Comparison of ENCODE assay signal across 8 mouse cellular contexts in the genomic region with DNA sequence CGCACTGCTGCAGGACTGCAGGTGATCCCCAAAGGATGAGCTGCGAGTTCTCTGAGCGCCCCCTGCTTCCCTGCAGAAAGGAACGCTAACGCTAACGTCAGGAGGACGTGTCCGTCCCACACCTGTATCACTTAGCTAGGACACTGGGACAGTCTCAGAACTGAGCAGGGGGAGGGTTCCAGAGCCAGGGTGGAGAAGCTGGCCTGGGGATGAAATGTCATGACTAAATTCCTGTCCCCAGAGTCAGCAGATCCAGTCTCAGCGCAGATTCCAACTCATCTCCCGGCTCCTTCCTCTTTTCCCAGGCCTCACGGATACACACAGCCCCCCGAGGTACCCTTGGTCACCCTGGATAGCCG. TPM values are rescaled to one million over a fixed set of nuclear protein-coding genes. Genes with fewer than 3 reads are reported as not detected.
A peak's percentile ranks its signal among the peaks of the same experiment; 100 is the strongest.
DNase-seq lines count a peak whose midpoint lies in the region; ATAC-seq and TF ChIP-seq lines count a peak whose summit lies in the region.

No protein-coding gene starts in this region.

- 0 out of 2 replicates have a peak overlapping the region, but pooled peaks have one; percentile 38 for H3K27ac ChIP-seq in heart, embryonic 11.5 days (ENCODE audit: low read depth, low read length)
- H3K27ac ChIP-seq in CH12.LX (ENCODE audit: insufficient read depth, low read depth) = no peak overlapping the region
- H3K27ac ChIP-seq in embryonic facial prominence, embryonic 14.5 days (replicated peaks; ENCODE audit: low read depth, low read length) = no peak overlapping the region; the same call in 1 of the 2 replicates
- H3K27ac ChIP-seq in intestine, embryonic 14.5 days (ENCODE audit: low read depth) = 0 out of 2 replicates have a peak overlapping the region, but pooled peaks have one; percentile 22
- H3K27ac ChIP-seq in midbrain, embryonic 14.5 days (replicated peaks; ENCODE audit: low read depth, low read length) = peak overlapping the region; percentile 72

- no peak for DNase-seq in heart, postnatal 14 days
- DNase-seq in CH12.LX (ENCODE audit: extremely low read depth) = no peak
- DNase-seq in embryonic facial prominence, embryonic 14.5 days (ENCODE audit: low spot score) = no peak
- DNase-seq in intestine, embryonic 14.5 days (ENCODE audit: low spot score) = peak; percentile 74
- peak; percentile 45 for DNase-seq in midbrain, embryonic 14.5 days
- no peak for DNase-seq in natural killer cell, adult 2 months (ENCODE audit: low spot score in 2 of 2)
- no peak for DNase-seq in ovary, postnatal 14 days (ENCODE audit: low spot score)

- 0 out of 2 replicates have a peak, but pooled peaks have one; percentile 8 for ATAC-seq in heart, embryonic 11.5 days (replicated peaks; ENCODE audit: insufficient number of reproducible peaks, low FRiP score, low TSS enrichment)
- no peak for ATAC-seq in embryonic facial prominence, embryonic 14.5 days (ENCODE audit: low read depth)
- ATAC-seq in intestine, embryonic 14.5 days (replicated peaks; ENCODE audit: low FRiP score, low TSS enrichment, low read depth) = no peak
- ATAC-seq in midbrain, embryonic 14.5 days (ENCODE audit: low FRiP score, low TSS enrichment) = no peak

- no peaks in the 10 kb centered on the region for H3K36me3 ChIP-seq in heart, embryonic 11.5 days (ENCODE audit: control insufficient read depth, insufficient read depth, low read length)
- peaks cover 0 to 7% of the 10 kb centered on the region in 2 experiments for H3K36me3 ChIP-seq in CH12.LX (replicated peaks in 1 of 2; ENCODE audit: control insufficient read depth in 1 of 2, insufficient read depth in 1 of 2, low read length in 1 of 2)
- H3K36me3 ChIP-seq in embryonic facial prominence, embryonic 14.5 days (ENCODE audit: control insufficient read depth, insufficient read depth, low read length) = peaks cover 3% of the 10 kb centered on the region; the same call in 1 of the 2 replicates
- no peaks in the 10 kb centered on the region; the same call in 1 of the 2 replicates for H3K36me3 ChIP-seq in intestine, embryonic 14.5 days (ENCODE audit: control insufficient read depth, insufficient read depth, low read length)
- peaks cover 4% of the 10 kb centered on the region for H3K36me3 ChIP-seq in midbrain, embryonic 14.5 days (ENCODE audit: control insufficient read depth, insufficient read depth, low read length)

- peak overlapping the region; percentile 62 for H3K4me3 ChIP-seq in heart, embryonic 11.5 days (ENCODE audit: low read depth, low read length)
- H3K4me3 ChIP-seq in CH12.LX (replicated peaks in 1 of 3; ENCODE audit: low read depth in 2 of 3, low read length in 2 of 3, poor library complexity in 1 of 3) = peak overlapping the region; percentile 61 to 74 (median 65)
- H3K4me3 ChIP-seq in embryonic facial prominence, embryonic 14.5 days (ENCODE audit: low read depth, low read length) = peak overlapping the region; percentile 69
- H3K4me3 ChIP-seq in intestine, embryonic 14.5 days (ENCODE audit: low read depth, low read length) = peak overlapping the region; percentile 68
- peak overlapping the region; percentile 64 for H3K4me3 ChIP-seq in midbrain, embryonic 14.5 days (replicated peaks; ENCODE audit: low read depth, low read length)

- no peaks in the 10 kb centered on the region for H3K79me2 ChIP-seq in CH12.LX (replicated peaks; ENCODE audit: control insufficient read depth, extremely low read depth, insufficient read depth, poor library complexity, severe bottlenecking)

- no peak for TF ChIP-seq CTCF in CH12.LX (conservative IDR thresholded peaks at IDR 0.05 in 1 of 2, IDR thresholded peaks at IDR 0.05 in 1 of 2; ENCODE audit: low read depth in 2 of 2, low read length in 2 of 2)

- peak overlapping the region; percentile 85 for H3K9ac ChIP-seq in heart, embryonic 11.5 days (ENCODE audit: low read depth, low read length)
- H3K9ac ChIP-seq in CH12.LX (ENCODE audit: insufficient read depth, low read depth) = peak overlapping the region; percentile 42
- peak overlapping the region; percentile 87 for H3K9ac ChIP-seq in embryonic facial prominence, embryonic 14.5 days (ENCODE audit: low read depth, low read length)
- peak overlapping the region; percentile 79 for H3K9ac ChIP-seq in intestine, embryonic 14.5 days (ENCODE audit: low read length)
- H3K9ac ChIP-seq in midbrain, embryonic 14.5 days (replicated peaks; ENCODE audit: low read length) = peak overlapping the region; percentile 82

- dilution Hi-C loops in CH12.LX (cut with MboI; ENCODE audit: extremely low pct_ligation_motif_present, extremely low pct_unique_long_range_greater_than_20kb, low sequenced_read_pairs) = no loop called here

- no peaks in the 10 kb centered on the region for H3K9me3 ChIP-seq in heart, embryonic 11.5 days (replicated peaks; ENCODE audit: control insufficient read depth, low read length)
- no peaks in the 10 kb centered on the region for H3K9me3 ChIP-seq in CH12.LX (replicated peaks; ENCODE audit: low read length)
- no peaks in the 10 kb centered on the region for H3K9me3 ChIP-seq in embryonic facial prominence, embryonic 14.5 days (ENCODE audit: control insufficient read depth, low read length)
- no peaks in the 10 kb centered on the region for H3K9me3 ChIP-seq in intestine, embryonic 14.5 days (ENCODE audit: control insufficient read depth, low read length)
- no peaks in the 10 kb centered on the region for H3K9me3 ChIP-seq in midbrain, embryonic 14.5 days (ENCODE audit: control insufficient read depth, low read length)

- WGBS in heart, embryonic 11.5 days (ENCODE audit: insufficient replicate concordance) = 11% methylated on average over 13 of the region's 13 CpGs
- 10% methylated on average over 13 of the region's 13 CpGs for WGBS in embryonic facial prominence, embryonic 14.5 days
- 9% methylated on average over 13 of the region's 13 CpGs for WGBS in intestine, embryonic 14.5 days
- 10% methylated on average over 13 of the region's 13 CpGs for WGBS in midbrain, embryonic 14.5 days

- intact Hi-C loops in heart, postnatal 14 days (cut with DNase I) = loop anchor here (2.0 kb wide), 2 partner anchors 20 to 46 kb away; partner anchors contain the start of genes 4833439L19Rik, Higd2a and Nop16

- TF ChIP-seq RAD21 in CH12.LX (IDR thresholded peaks at IDR 0.05; ENCODE audit: low read depth, low read length) = no peak

- no peak for TF ChIP-seq POLR2A in CH12.LX (IDR thresholded peaks at IDR 0.05; ENCODE audit: low read depth, low read length)

- H3K27me3 ChIP-seq in heart, embryonic 11.5 days (ENCODE audit: control insufficient read depth, insufficient read depth, low read length) = no peaks in the 10 kb centered on the region
- H3K27me3 ChIP-seq in CH12.LX (replicated peaks) = no peaks in the 10 kb centered on the region
- no peaks in the 10 kb centered on the region for H3K27me3 ChIP-seq in embryonic facial prominence, embryonic 14.5 days (replicated peaks; ENCODE audit: control insufficient read depth, insufficient read depth, low read length)
- H3K27me3 ChIP-seq in intestine, embryonic 14.5 days (replicated peaks; ENCODE audit: control insufficient read depth, insufficient read depth, low read length) = no peaks in the 10 kb centered on the region
- H3K27me3 ChIP-seq in midbrain, embryonic 14.5 days (ENCODE audit: control insufficient read depth, insufficient read depth, low read length) = no peaks in the 10 kb centered on the region

- H3K4me2 ChIP-seq in heart, embryonic 11.5 days = peak overlapping the region; percentile 99
- H3K4me2 ChIP-seq in CH12.LX (ENCODE audit: insufficient read depth, low read depth, poor library complexity, severe bottlenecking) = peak overlapping the region; percentile 48
- H3K4me2 ChIP-seq in embryonic facial prominence, embryonic 14.5 days (ENCODE audit: low read depth, low read length) = peak overlapping the region; percentile 95
- H3K4me2 ChIP-seq in intestine, embryonic 14.5 days (ENCODE audit: low read length) = peak overlapping the region; percentile 91
- H3K4me2 ChIP-seq in midbrain, embryonic 14.5 days (ENCODE audit: low read length) = peak overlapping the region; percentile 85

- TF ChIP-seq EP300 in CH12.LX (IDR thresholded peaks at IDR 0.05; ENCODE audit: low read length) = no peak

- in situ Hi-C loops in CH12.LX (cut with MboI; ENCODE audit: low pct_ligation_motif_present, low pct_unique_long_range_greater_than_20kb, low sequenced_read_pairs) = no loop called here

- H3K4me1 ChIP-seq in heart, embryonic 11.5 days (ENCODE audit: control insufficient read depth, insufficient read depth, low read length) = peaks cover 13% of the 10 kb centered on the region
- peaks cover 0 to 10% of the 10 kb centered on the region in 2 experiments; a peak in 2 of 4 replicates for H3K4me1 ChIP-seq in CH12.LX (ENCODE audit: control insufficient read depth in 1 of 2, insufficient read depth in 2 of 2)
- peaks cover 4% of the 10 kb centered on the region for H3K4me1 ChIP-seq in embryonic facial prominence, embryonic 14.5 days (ENCODE audit: control insufficient read depth, insufficient read depth, low read length)
- H3K4me1 ChIP-seq in intestine, embryonic 14.5 days (replicated peaks; ENCODE audit: control insufficient read depth, insufficient read depth, low read length) = peaks cover 7% of the 10 kb centered on the region; the same call in 1 of the 2 replicates
- H3K4me1 ChIP-seq in midbrain, embryonic 14.5 days (ENCODE audit: control insufficient read depth, insufficient read depth, low read length) = peaks cover 19% of the 10 kb centered on the region

RNA-seq across cellular contexts. Expression of gene Cltb, which starts 0.6 kb away (rescaled TPM):
- 38.6 and 39.5 TPM in 2 replicates for polyA plus RNA-seq in heart, embryonic 11.5 days (2014; fragmentation: Nextera tagmentation; extraction: Ambion mirVana)
- 10 to 100 TPM; 91.8 to 93.1 TPM for total RNA-seq in heart, postnatal 14 days (2021)
- 17.9 and 18.9 TPM in 2 replicates for total RNA-seq in CH12.LX (2012; rRNA removed)
- 9.2 and 10.2 TPM in 2 replicates for total RNA-seq in CH12.LX (2014; rRNA removed)
- polyA plus RNA-seq in CH12.LX (2012; ENCODE audit: insufficient read length, low read depth) = 19.5 and 27.2 TPM in 2 replicates
- 40.2 and 48.1 TPM in 2 replicates for polyA plus RNA-seq in embryonic facial prominence, embryonic 14.5 days (2014; fragmentation: Nextera tagmentation; extraction: Ambion mirVana)
- 43.6 and 49.6 TPM in 2 replicates for polyA plus RNA-seq in intestine, embryonic 14.5 days (2014; fragmentation: Nextera tagmentation; extraction: Ambion mirVana)
- polyA plus RNA-seq in midbrain, embryonic 14.5 days (2014; fragmentation: Nextera tagmentation; extraction: Ambion mirVana) = 127 and 188 TPM in 2 replicates

RNA-seq across cellular contexts. Expression of gene Faf2, which starts 11.0 kb away (rescaled TPM):
- polyA plus RNA-seq in heart, embryonic 11.5 days (2014; fragmentation: Nextera tagmentation; extraction: Ambion mirVana) = 61.1 and 73.8 TPM in 2 replicates
- total RNA-seq in heart, postnatal 14 days (2021) = 10 to 100 TPM; 29.7 to 31.4 TPM
- total RNA-seq in CH12.LX (2012; rRNA removed) = 39.6 and 40.8 TPM in 2 replicates
- total RNA-seq in CH12.LX (2014; rRNA removed) = 43.7 and 50.5 TPM in 2 replicates
- polyA plus RNA-seq in CH12.LX (2012; ENCODE audit: insufficient read length, low read depth) = 51.7 and 56.6 TPM in 2 replicates
- polyA plus RNA-seq in embryonic facial prominence, embryonic 14.5 days (2014; fragmentation: Nextera tagmentation; extraction: Ambion mirVana) = 86.7 and 101 TPM in 2 replicates
- 95.3 and 103 TPM in 2 replicates for polyA plus RNA-seq in intestine, embryonic 14.5 days (2014; fragmentation: Nextera tagmentation; extraction: Ambion mirVana)
- 86.9 and 98.5 TPM in 2 replicates for polyA plus RNA-seq in midbrain, embryonic 14.5 days (2014; fragmentation: Nextera tagmentation; extraction: Ambion mirVana)

RNA-seq across cellular contexts. Expression of gene Higd2a, which starts 20.6 kb away (rescaled TPM):
- polyA plus RNA-seq in heart, embryonic 11.5 days (2014; fragmentation: Nextera tagmentation; extraction: Ambion mirVana) = 225 and 241 TPM in 2 replicates
- 100 to 1,000 TPM; 216 to 231 TPM for total RNA-seq in heart, postnatal 14 days (2021)
- total RNA-seq in CH12.LX (2012; rRNA removed) = 75.7 and 86.0 TPM in 2 replicates
- total RNA-seq in CH12.LX (2014; rRNA removed) = 44.2 and 51.6 TPM in 2 replicates
- 89.8 and 106 TPM in 2 replicates for polyA plus RNA-seq in CH12.LX (2012; ENCODE audit: insufficient read length, low read depth)
- 163 and 165 TPM in 2 replicates for polyA plus RNA-seq in embryonic facial prominence, embryonic 14.5 days (2014; fragmentation: Nextera tagmentation; extraction: Ambion mirVana)
- polyA plus RNA-seq in intestine, embryonic 14.5 days (2014; fragmentation: Nextera tagmentation; extraction: Ambion mirVana) = 221 and 239 TPM in 2 replicates
- 219 and 273 TPM in 2 replicates for polyA plus RNA-seq in midbrain, embryonic 14.5 days (2014; fragmentation: Nextera tagmentation; extraction: Ambion mirVana)

RNA-seq across cellular contexts. Expression of gene Nop16, which starts 20.7 kb away (rescaled TPM):
- polyA plus RNA-seq in heart, embryonic 11.5 days (2014; fragmentation: Nextera tagmentation; extraction: Ambion mirVana) = 61.8 and 65.6 TPM in 2 replicates
- total RNA-seq in heart, postnatal 14 days (2021) = 10 to 100 TPM; 14.7 to 15.1 TPM
- total RNA-seq in CH12.LX (2012; rRNA removed) (100 and 137 TPM in 2 replicates), CH12.LX (2014; rRNA removed) (127 and 132 TPM in 2 replicates)
- 187 and 197 TPM in 2 replicates for polyA plus RNA-seq in CH12.LX (2012; ENCODE audit: insufficient read length, low read depth)
- 42.7 and 51.6 TPM in 2 replicates for polyA plus RNA-seq in embryonic facial prominence, embryonic 14.5 days (2014; fragmentation: Nextera tagmentation; extraction: Ambion mirVana)
- 78.8 and 91.5 TPM in 2 replicates for polyA plus RNA-seq in intestine, embryonic 14.5 days (2014; fragmentation: Nextera tagmentation; extraction: Ambion mirVana)
- 36.5 and 44.2 TPM in 2 replicates for polyA plus RNA-seq in midbrain, embryonic 14.5 days (2014; fragmentation: Nextera tagmentation; extraction: Ambion mirVana)

RNA-seq across cellular contexts. Expression of gene Arl10, which starts 35.8 kb away (rescaled TPM):
- 17.6 and 18.4 TPM in 2 replicates for polyA plus RNA-seq in heart, embryonic 11.5 days (2014; fragmentation: Nextera tagmentation; extraction: Ambion mirVana)
- total RNA-seq in heart, postnatal 14 days (2021) = 1 to 10 TPM; 8.1 to 8.4 TPM
- 14.6 and 17.4 TPM in 2 replicates for total RNA-seq in CH12.LX (2012; rRNA removed)
- 1.7 TPM in 2 replicates for total RNA-seq in CH12.LX (2014; rRNA removed)
- 2.5 and 2.9 TPM in 2 replicates for polyA plus RNA-seq in CH12.LX (2012; ENCODE audit: insufficient read length, low read depth)
- polyA plus RNA-seq in embryonic facial prominence, embryonic 14.5 days (2014; fragmentation: Nextera tagmentation; extraction: Ambion mirVana) = 18.8 and 22.1 TPM in 2 replicates
- 25.4 and 26.4 TPM in 2 replicates for polyA plus RNA-seq in intestine, embryonic 14.5 days (2014; fragmentation: Nextera tagmentation; extraction: Ambion mirVana)
- polyA plus RNA-seq in midbrain, embryonic 14.5 days (2014; fragmentation: Nextera tagmentation; extraction: Ambion mirVana) = 88.1 and 117 TPM in 2 replicates

Comparison
In these comparisons a context has a peak if more than half of its experiments do, and no peak if none do; other contexts are left out.
1. H3K27ac ChIP-seq: peak in heart, embryonic 11.5 days (single experiment), intestine, embryonic 14.5 days (single experiment) and midbrain, embryonic 14.5 days (single experiment); none in CH12.LX (single experiment) and embryonic facial prominence, embryonic 14.5 days (single experiment).
2. H3K4me2 ChIP-seq: peak in every context shown above with its lines; median percentile 99 in heart, embryonic 11.5 days; 95 in embryonic facial prominence, embryonic 14.5 days; 91 in intestine, embryonic 14.5 days; 85 in midbrain, embryonic 14.5 days; 48 in CH12.LX.
3. DNase-seq: peak in intestine, embryonic 14.5 days (single experiment) and midbrain, embryonic 14.5 days (single experiment); none in heart, postnatal 14 days (0 of 2), CH12.LX (single experiment), embryonic facial prominence, embryonic 14.5 days (single experiment), natural killer cell, adult 2 months (0 of 2) and ovary, postnatal 14 days (single experiment).
4. Peak in every context shown above with its lines, with median percentiles within 50 percentile points of each other: H3K4me3 ChIP-seq and H3K9ac ChIP-seq.